Mouse (Mus musculus): ENCODE data around the gene Tpst2. TPM values are rescaled to one million over a fixed set of nuclear protein-coding genes. Genes with fewer than 3 reads are reported as not detected.
A peak's percentile ranks its signal among the peaks of the same experiment; 100 is the strongest.

Gene Tpst2
- polyA plus RNA-seq, 1 experiment, result 42.1 TPM

DNA sequence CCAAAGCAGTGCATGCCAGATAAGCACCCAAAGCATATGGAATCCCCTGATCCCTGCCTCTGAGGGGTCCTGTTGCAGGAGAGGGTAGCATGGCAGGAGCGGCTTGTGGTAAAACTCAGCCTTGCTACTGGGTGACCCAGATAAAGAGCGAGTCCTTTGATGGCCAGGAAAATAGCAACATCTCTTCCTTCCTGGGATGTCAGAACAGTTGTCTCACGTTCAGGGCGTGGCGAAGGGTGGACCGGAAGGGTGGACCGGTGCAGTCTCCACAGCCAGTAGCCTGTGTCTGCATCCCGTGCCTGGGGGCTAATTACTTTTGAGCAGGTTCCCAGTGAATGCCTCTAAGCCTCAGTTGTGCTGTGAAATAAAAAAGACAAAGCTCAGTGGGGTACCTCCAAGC is 23.3 kb upstream of the Tpst2 start:
- H3K27ac ChIP-seq (ENCODE audit: insufficient read depth, low read depth, low read length), result no peak overlapping the region
- TF ChIP-seq POLR2A (IDR thresholded peaks at IDR 0.05; ENCODE audit: borderline replicate concordance, low read depth, low read length) (no peak), CTCF (IDR thresholded peaks at IDR 0.05; ENCODE audit: low read depth, low read length) (no peak)
- peaks cover 25% of the 10 kb centered on the region for H3K4me1 ChIP-seq (ENCODE audit: control insufficient read depth, insufficient read depth, low read length)
- H3K4me3 ChIP-seq (ENCODE audit: insufficient read depth, low read length), result no peak overlapping the region

DNA sequence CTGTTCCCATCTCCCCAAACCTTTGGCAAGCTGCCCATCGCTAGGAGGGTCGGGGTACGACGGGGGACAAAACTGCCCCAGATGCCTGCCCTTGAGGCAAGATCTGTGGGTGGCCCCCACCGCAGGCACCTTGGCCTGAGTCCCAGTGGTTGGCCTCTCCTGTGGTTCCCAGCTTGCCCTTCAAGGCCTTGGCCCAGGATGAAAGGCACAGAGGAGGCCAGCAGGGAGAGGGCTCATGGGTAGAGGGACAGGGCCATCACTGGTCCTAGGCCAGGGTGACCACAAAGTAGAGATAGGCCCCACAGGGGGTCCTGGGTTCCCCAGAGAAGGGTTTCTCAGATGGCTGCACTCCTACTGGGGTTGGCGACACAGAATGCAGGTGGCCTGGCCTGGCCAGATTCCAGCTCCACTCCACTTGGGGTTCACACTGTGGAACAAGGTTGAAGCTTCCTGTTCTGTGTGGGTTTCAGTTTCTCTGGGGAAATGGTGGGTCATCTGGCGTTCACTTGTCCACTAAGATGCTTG is 22.1 kb upstream of the Tpst2 start:
- H3K27ac ChIP-seq (ENCODE audit: insufficient read depth, low read depth, low read length), result no peak overlapping the region
- no peak overlapping the region for H3K4me3 ChIP-seq (ENCODE audit: insufficient read depth, low read length)
- TF ChIP-seq CTCF (IDR thresholded peaks at IDR 0.05; ENCODE audit: low read depth, low read length), result no peak
- TF ChIP-seq POLR2A (IDR thresholded peaks at IDR 0.05; ENCODE audit: borderline replicate concordance, low read depth, low read length), result no peak
- H3K4me1 ChIP-seq (ENCODE audit: control insufficient read depth, insufficient read depth, low read length), result peaks cover 25% of the 10 kb centered on the region

- TF ChIP-seq POLR2A (IDR thresholded peaks at IDR 0.05; ENCODE audit: borderline replicate concordance, low read depth, low read length) (no peak), CTCF (IDR thresholded peaks at IDR 0.05; ENCODE audit: low read depth, low read length) (no peak)
- H3K4me3 ChIP-seq (ENCODE audit: insufficient read depth, low read length), result no peak within 1 kb of the TSS
- H3K27ac ChIP-seq (ENCODE audit: insufficient read depth, low read depth, low read length), result no peak within 1 kb of the TSS
- peaks cover 25% of the 10 kb centered on the region for H3K4me1 ChIP-seq (ENCODE audit: control insufficient read depth, insufficient read depth, low read length)
Observed at GRCm38 (mm10) chr5:112255426-112255825, 21.1 kb upstream of the Tpst2 start, which contains the start of gene Crybb1. Crybb1 (plus strand) TSS chr5:112255815.

GRCm38 (mm10) chr5:112256457-112256856 is 20.0 kb upstream of the Tpst2 start:
- H3K27ac ChIP-seq (ENCODE audit: insufficient read depth, low read depth, low read length), result no peak overlapping the region
- peaks cover 18% of the 10 kb centered on the region for H3K4me1 ChIP-seq (ENCODE audit: control insufficient read depth, insufficient read depth, low read length)
- H3K4me3 ChIP-seq (ENCODE audit: insufficient read depth, low read length), result no peak overlapping the region
- no peak for TF ChIP-seq CTCF (IDR thresholded peaks at IDR 0.05; ENCODE audit: low read depth, low read length)
- no peak for TF ChIP-seq POLR2A (IDR thresholded peaks at IDR 0.05; ENCODE audit: borderline replicate concordance, low read depth, low read length)

- no peak overlapping the region for H3K4me3 ChIP-seq (ENCODE audit: insufficient read depth, low read length)
- no peak overlapping the region for H3K27ac ChIP-seq (ENCODE audit: insufficient read depth, low read depth, low read length)
- peaks cover 11% of the 10 kb centered on the region for H3K4me1 ChIP-seq (ENCODE audit: control insufficient read depth, insufficient read depth, low read length)
- no peak for TF ChIP-seq POLR2A (IDR thresholded peaks at IDR 0.05; ENCODE audit: borderline replicate concordance, low read depth, low read length)
- TF ChIP-seq CTCF (IDR thresholded peaks at IDR 0.05; ENCODE audit: low read depth, low read length), result no peak
Observed at GRCm38 (mm10) chr5:112257896-112258295, 18.6 kb upstream of the Tpst2 start.

DNA sequence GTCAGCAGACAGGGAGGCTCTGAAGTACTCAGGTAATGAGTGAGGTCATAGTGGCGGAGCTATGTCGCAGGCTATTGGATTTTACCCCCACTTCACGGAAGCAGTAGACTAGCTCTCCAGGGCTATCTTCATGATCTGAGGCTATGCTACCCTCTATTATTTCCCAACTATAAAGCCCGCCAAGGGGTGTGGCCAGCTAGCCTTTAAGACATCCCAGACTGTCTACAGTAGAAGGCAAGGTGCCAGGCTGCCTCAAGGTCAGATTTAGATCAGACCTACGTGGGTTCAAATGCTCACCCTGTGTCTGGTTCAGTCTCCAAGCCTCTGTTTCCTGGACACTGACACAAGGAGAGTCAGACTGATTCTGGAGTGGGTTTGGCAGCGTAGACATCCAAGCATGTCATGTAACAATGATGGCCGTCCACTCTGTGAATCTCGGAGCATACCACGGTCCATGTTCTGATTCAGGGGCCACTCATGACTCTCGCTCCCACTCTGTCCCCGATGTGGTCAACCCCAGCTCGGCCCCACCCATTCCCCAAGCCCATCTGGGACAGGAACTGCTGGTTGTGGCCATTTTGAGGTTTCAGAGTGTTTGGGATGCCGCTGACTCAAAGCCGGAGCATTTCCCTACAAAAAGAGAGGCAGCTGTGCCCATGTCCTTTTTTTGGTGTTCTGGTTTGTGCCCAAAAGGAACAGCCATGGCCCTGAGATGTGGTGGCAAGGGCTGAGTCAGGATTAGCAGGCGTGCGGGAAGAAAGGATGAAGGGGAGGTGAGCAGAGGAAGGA is 16.4 kb upstream of the Tpst2 start:
- TF ChIP-seq CTCF (IDR thresholded peaks at IDR 0.05; ENCODE audit: low read depth, low read length) (no peak), POLR2A (IDR thresholded peaks at IDR 0.05; ENCODE audit: borderline replicate concordance, low read depth, low read length) (no peak)
- Histone ChIP-seq H3K27ac (ENCODE audit: insufficient read depth, low read depth, low read length) (no peak overlapping the region), H3K4me1 (ENCODE audit: control insufficient read depth, insufficient read depth, low read length) (peaks cover 15% of the 10 kb centered on the region), H3K4me3 (ENCODE audit: insufficient read depth, low read length) (no peak overlapping the region)

DNA sequence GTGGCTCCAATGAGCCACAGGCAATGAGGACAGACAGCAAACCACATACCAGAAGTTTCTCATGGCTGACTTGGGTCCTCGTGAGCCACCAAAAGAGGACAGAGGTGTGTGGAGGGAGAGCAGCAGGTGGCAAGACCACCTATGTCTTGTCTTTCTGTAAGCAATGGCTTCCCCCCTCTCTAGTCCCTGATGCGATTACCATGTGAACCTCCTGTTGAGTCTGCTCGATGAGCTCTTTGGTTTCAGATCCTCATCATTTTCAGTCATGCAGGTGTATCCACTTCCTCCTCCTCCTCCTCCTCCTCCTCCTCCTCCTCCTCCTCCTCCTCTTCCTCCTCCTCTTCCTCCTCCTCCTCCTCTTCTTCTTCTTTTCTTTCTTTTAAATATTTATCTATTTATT is 15.7 kb upstream of the Tpst2 start:
- TF ChIP-seq CTCF (IDR thresholded peaks at IDR 0.05; ENCODE audit: low read depth, low read length) (no peak), POLR2A (IDR thresholded peaks at IDR 0.05; ENCODE audit: borderline replicate concordance, low read depth, low read length) (no peak)
- Histone ChIP-seq H3K27ac (ENCODE audit: insufficient read depth, low read depth, low read length) (no peak overlapping the region), H3K4me1 (ENCODE audit: control insufficient read depth, insufficient read depth, low read length) (peaks cover 19% of the 10 kb centered on the region), H3K4me3 (ENCODE audit: insufficient read depth, low read length) (no peak overlapping the region)

GRCm38 (mm10) chr5:112264099-112264498 is 12.4 kb upstream of the Tpst2 start:
- peaks cover 33% of the 10 kb centered on the region for H3K4me1 ChIP-seq (ENCODE audit: control insufficient read depth, insufficient read depth, low read length)
- no peak overlapping the region for H3K27ac ChIP-seq (ENCODE audit: insufficient read depth, low read depth, low read length)
- no peak overlapping the region for H3K4me3 ChIP-seq (ENCODE audit: insufficient read depth, low read length)
- TF ChIP-seq POLR2A (IDR thresholded peaks at IDR 0.05; ENCODE audit: borderline replicate concordance, low read depth, low read length) (no peak), CTCF (IDR thresholded peaks at IDR 0.05; ENCODE audit: low read depth, low read length) (no peak)

- TF ChIP-seq CTCF (IDR thresholded peaks at IDR 0.05; ENCODE audit: low read depth, low read length), result no peak
- TF ChIP-seq POLR2A (IDR thresholded peaks at IDR 0.05; ENCODE audit: borderline replicate concordance, low read depth, low read length), result no peak
- peak overlapping the region; percentile 12 for H3K4me3 ChIP-seq (ENCODE audit: insufficient read depth, low read length)
- peaks cover 33% of the 10 kb centered on the region for H3K4me1 ChIP-seq (ENCODE audit: control insufficient read depth, insufficient read depth, low read length)
- H3K27ac ChIP-seq (ENCODE audit: insufficient read depth, low read depth, low read length), result peak overlapping the region; percentile 86
Observed at GRCm38 (mm10) chr5:112265110-112265509, 11.4 kb upstream of the Tpst2 start.

GRCm38 (mm10) chr5:112265515-112265914 is 11.0 kb upstream of the Tpst2 start:
- Histone ChIP-seq H3K4me1 (ENCODE audit: control insufficient read depth, insufficient read depth, low read length) (peaks cover 33% of the 10 kb centered on the region), H3K4me3 (ENCODE audit: insufficient read depth, low read length) (peak overlapping the region; percentile 49), H3K27ac (ENCODE audit: insufficient read depth, low read depth, low read length) (peak overlapping the region; percentile 98)
- TF ChIP-seq CTCF (IDR thresholded peaks at IDR 0.05; ENCODE audit: low read depth, low read length) (no peak), POLR2A (IDR thresholded peaks at IDR 0.05; ENCODE audit: borderline replicate concordance, low read depth, low read length) (no peak)

Data from bone marrow macrophage, adult 2 months (primary cell).